ENCODE assay signal across 29 mouse cellular contexts in genomic region chr5:137751221-137751887, GRCm38 (mm10). TPM values are rescaled to one million over a fixed set of nuclear protein-coding genes. Genes with fewer than 3 reads are reported as not detected.
DNase-seq lines count a peak whose midpoint lies in the region; ATAC-seq and TF ChIP-seq lines count a peak whose summit lies in the region.
"Had no signal": no experiment of that assay in that cellular context is flagged by ENCODE, and none has a peak within 500 bp of the region (broad histone marks: within the 10 kb centered on the region; RNA-seq: fewer than 3 reads in every experiment).

No protein-coding gene starts in this region.

- no peak overlapping the region for H3K9ac ChIP-seq in heart, adult 2 months (ENCODE audit: low read depth, low read length)
- peak overlapping the region; percentile 48; the same call in 1 of the 2 replicates for H3K9ac ChIP-seq in heart, embryonic 14.5 days (ENCODE audit: low read length)
- H3K9ac ChIP-seq: forebrain, embryonic 13.5 days; hindbrain, embryonic 14.5 days; liver, embryonic 15.5 days; lung, embryonic 15.5 days; neural tube, embryonic 12.5 days had no signal

- peaks cover 18% of the 10 kb centered on the region; the same call in 1 of the 2 replicates for H3K36me3 ChIP-seq in heart, adult 2 months (ENCODE audit: control insufficient read depth, insufficient read depth, low read length)
- peaks cover 62% of the 10 kb centered on the region for H3K36me3 ChIP-seq in heart, embryonic 14.5 days (ENCODE audit: control insufficient read depth, insufficient read depth, low read length)
- peaks cover 62% of the 10 kb centered on the region for H3K36me3 ChIP-seq in limb, embryonic 10.5 days

- no peak for TF ChIP-seq EP300 in heart, adult 2 months (IDR thresholded peaks at IDR 0.05; ENCODE audit: insufficient read depth, low read depth, low read length)

- H3K4me3 ChIP-seq in gastrocnemius, adult 2 months: no peak overlapping the region
- H3K4me3 ChIP-seq in heart, adult 2 months: no peak overlapping the region
- no peak overlapping the region for H3K4me3 ChIP-seq in heart, embryonic 14.5 days (ENCODE audit: control insufficient read depth in 1 of 2, insufficient read depth in 1 of 2, low read depth in 1 of 2, low read length in 2 of 2)
- H3K4me3 ChIP-seq in limb, embryonic 10.5 days: no peak overlapping the region
- H3K4me3 ChIP-seq: forebrain, embryonic 13.5 days; liver, embryonic 15.5 days; lung, embryonic 15.5 days; neural tube, embryonic 12.5 days had no signal

- H3K27ac ChIP-seq in gastrocnemius, adult 2 months: peak overlapping the region; percentile 76
- H3K27ac ChIP-seq in heart, adult 2 months: peak overlapping the region; percentile 88
- H3K27ac ChIP-seq in heart, embryonic 14.5 days (replicated peaks in 1 of 2; ENCODE audit: control insufficient read depth in 1 of 2, insufficient read depth in 1 of 2, low read depth in 2 of 2, low read length in 2 of 2): peak overlapping the region; percentile 73 to 86
- H3K27ac ChIP-seq in limb, embryonic 10.5 days: no peak overlapping the region
- H3K27ac ChIP-seq: forebrain, embryonic 13.5 days; hindbrain, embryonic 14.5 days; liver, embryonic 15.5 days; lung, embryonic 15.5 days; neural tube, embryonic 12.5 days; stomach, postnatal 0 days had no signal

- ATAC-seq in heart, embryonic 14.5 days (ENCODE audit: insufficient number of reproducible peaks, insufficient read depth, low FRiP score, low read depth): no peak
- ATAC-seq: forebrain, embryonic 13.5 days; intestine, postnatal 0 days; midbrain, embryonic 16.5 days; Patski had no signal

- H3K9me3 ChIP-seq in heart, embryonic 14.5 days (ENCODE audit: control insufficient read depth, low read length): no peaks in the 10 kb centered on the region
- H3K9me3 ChIP-seq in limb, embryonic 10.5 days (replicated peaks): no peaks in the 10 kb centered on the region
- H3K9me3 ChIP-seq: forebrain, embryonic 13.5 days; liver, embryonic 15.5 days; lung, embryonic 15.5 days; neural tube, embryonic 12.5 days had no signal

- peaks cover 14% of the 10 kb centered on the region for H3K4me1 ChIP-seq in heart, adult 2 months (ENCODE audit: control insufficient read depth, insufficient read depth, low read length)
- H3K4me1 ChIP-seq in heart, embryonic 14.5 days (ENCODE audit: control insufficient read depth in 2 of 2, insufficient read depth in 2 of 2, low read length in 2 of 2): peaks cover 35 to 67% of the 10 kb centered on the region in 2 experiments
- peaks cover 36% of the 10 kb centered on the region for H3K4me1 ChIP-seq in limb, embryonic 10.5 days

- no peak for DNase-seq in gastrocnemius, adult 2 months
- DNase-seq in gastrocnemius, postnatal 10 days: no peak
- DNase-seq in heart, adult 2 months: peak; percentile 32 to 41
- peak; percentile 44 for DNase-seq in heart, postnatal 4 days
- no peak for DNase-seq in layer of hippocampus, adult 9-10 months (ENCODE audit: low spot score)
- DNase-seq in limb, embryonic 10.5 days (ENCODE audit: low spot score): no peak
- no peak for DNase-seq in adipocyte (ENCODE audit: low spot score)
- DNase-seq: adrenal gland, adult 2 months; cerebellum, adult 2 months; cerebellum, postnatal 25 days; kidney, adult 9 months; kidney, postnatal 10 days; layer of hippocampus, adult 9-11 months; liver; lung, postnatal 36 days; right cerebral cortex, postnatal 4 days; thymus, adult 18-20 months; thymus, postnatal 25 days had no signal

- peak; percentile 30; the same call in 1 of the 2 replicates for TF ChIP-seq POLR2A in heart, adult 2 months (IDR thresholded peaks at IDR 0.05; ENCODE audit: insufficient read depth, low read depth, low read length)

- TF ChIP-seq CTCF in gastrocnemius, adult 2 months (IDR thresholded peaks at IDR 0.05): no peak
- TF ChIP-seq CTCF in heart, adult 2 months (IDR thresholded peaks at IDR 0.05): no peak

- WGBS in heart, adult 2 months: 64% methylated on average over 13 of the region's 13 CpGs
- WGBS in heart, embryonic 14.5 days: 70% methylated on average over 13 of the region's 13 CpGs
- 93% methylated on average over 13 of the region's 13 CpGs for WGBS in limb, embryonic 10.5 days

- intact Hi-C loops in gastrocnemius, adult 2 months (cut with DNase I): no loop called here
- intact Hi-C loops in heart, adult 2 months (cut with DNase I): no loop called here

- no peaks in the 10 kb centered on the region for H3K79me2 ChIP-seq in heart, adult 2 months (replicated peaks; ENCODE audit: control insufficient read depth, insufficient read depth, low read length)

- H3K4me2 ChIP-seq in heart, embryonic 14.5 days (ENCODE audit: low read length): peak overlapping the region; percentile 1; the same call in 1 of the 2 replicates
- H3K4me2 ChIP-seq: forebrain, embryonic 13.5 days; hindbrain, embryonic 14.5 days; liver, embryonic 15.5 days; lung, embryonic 15.5 days; midbrain, embryonic 11.5 days; neural tube, embryonic 12.5 days had no signal

- H3K27me3 ChIP-seq in heart, adult 2 months (ENCODE audit: control insufficient read depth, insufficient read depth, low read length): no peaks in the 10 kb centered on the region
- H3K27me3 ChIP-seq in heart, embryonic 14.5 days (ENCODE audit: control insufficient read depth, insufficient read depth, low read length): no peaks in the 10 kb centered on the region
- no peaks in the 10 kb centered on the region for H3K27me3 ChIP-seq in limb, embryonic 10.5 days (ENCODE audit: low read depth, poor library complexity, severe bottlenecking)
- H3K27me3 ChIP-seq: forebrain, embryonic 13.5 days; liver, embryonic 15.5 days; lung, embryonic 15.5 days; neural tube, embryonic 12.5 days; Patski had no signal

RNA-seq across cellular contexts. Expression of gene Tsc22d4, which starts 5.8 kb away (rescaled TPM):
- 10 to 100 TPM; 43.5 to 58.6 TPM for total RNA-seq in gastrocnemius, adult 2 months (2021)
- total RNA-seq in gastrocnemius, postnatal 10 days (2021): 100 to 1,000 TPM; 189 to 203 TPM
- 100 to 1,000 TPM; 254 to 258 TPM for total RNA-seq in heart, adult 2 months (2021)
- polyA plus RNA-seq in heart, adult 2 months (2012; rRNA removed): 223 and 251 TPM in 2 replicates
- polyA plus RNA-seq in heart, embryonic 14.5 days (2014; fragmentation: Nextera tagmentation; extraction: Ambion mirVana): 144 and 147 TPM in 2 replicates
- 100 to 1,000 TPM; 230 to 231 TPM for total RNA-seq in heart, postnatal 4 days (2021)
- 78.1 and 99.5 TPM in 2 replicates for polyA plus RNA-seq in limb, embryonic 10.5 days (2016; fragmentation: Nextera tagmentation; extraction: Ambion mirVana)

RNA-seq across cellular contexts. Expression of gene Nyap1, which starts 9.9 kb away (rescaled TPM):
- under 1 TPM; 0.05 to 0.45 TPM for total RNA-seq in gastrocnemius, adult 2 months (2021)
- total RNA-seq in gastrocnemius, postnatal 10 days (2021): under 1 TPM; 0.45 to 0.75 TPM
- total RNA-seq in heart, adult 2 months (2021): 1 to 10 TPM in 1 of 2 experiments, under 1 TPM in 1; 0.94 to 1.2 TPM
- polyA plus RNA-seq in heart, adult 2 months (2012; rRNA removed): 1.6 and 1.7 TPM in 2 replicates
- 0.57 and 1.00 TPM in 2 replicates for polyA plus RNA-seq in heart, embryonic 14.5 days (2014; fragmentation: Nextera tagmentation; extraction: Ambion mirVana)
- total RNA-seq in heart, postnatal 4 days (2021): 1 to 10 TPM; 3.1 to 3.3 TPM
- 1.1 and 2.5 TPM in 2 replicates for polyA plus RNA-seq in limb, embryonic 10.5 days (2016; fragmentation: Nextera tagmentation; extraction: Ambion mirVana)

RNA-seq across cellular contexts. Expression of gene Ppp1r35, which starts 27.3 kb away (rescaled TPM):
- total RNA-seq in gastrocnemius, adult 2 months (2021): 1 to 10 TPM; 5.4 to 6.9 TPM
- 10 to 100 TPM in 1 of 2 experiments, 1 to 10 TPM in 1; 9.8 to 13.5 TPM for total RNA-seq in gastrocnemius, postnatal 10 days (2021)
- 10 to 100 TPM in 1 of 2 experiments, 1 to 10 TPM in 1; 7.4 to 10.8 TPM for total RNA-seq in heart, adult 2 months (2021)
- 6.8 and 12.0 TPM in 2 replicates for polyA plus RNA-seq in heart, adult 2 months (2012; rRNA removed)
- 29.8 and 36.7 TPM in 2 replicates for polyA plus RNA-seq in heart, embryonic 14.5 days (2014; fragmentation: Nextera tagmentation; extraction: Ambion mirVana)
- 10 to 100 TPM; 16.5 to 17.1 TPM for total RNA-seq in heart, postnatal 4 days (2021)
- 47.0 and 49.5 TPM in 2 replicates for polyA plus RNA-seq in limb, embryonic 10.5 days (2016; fragmentation: Nextera tagmentation; extraction: Ambion mirVana)

RNA-seq across cellular contexts. Expression of gene Mepce, which starts 36.1 kb away (rescaled TPM):
- total RNA-seq in gastrocnemius, adult 2 months (2021): 10 to 100 TPM; 22.4 to 26.2 TPM
- total RNA-seq in gastrocnemius, postnatal 10 days (2021): 10 to 100 TPM; 22.4 to 22.8 TPM
- total RNA-seq in heart, adult 2 months (2021): 10 to 100 TPM; 21.3 to 26.0 TPM
- 24.1 and 31.5 TPM in 2 replicates for polyA plus RNA-seq in heart, adult 2 months (2012; rRNA removed)
- polyA plus RNA-seq in heart, embryonic 14.5 days (2014; fragmentation: Nextera tagmentation; extraction: Ambion mirVana): 7.9 and 9.2 TPM in 2 replicates
- total RNA-seq in heart, postnatal 4 days (2021): 10 to 100 TPM; 29.0 to 40.3 TPM
- polyA plus RNA-seq in limb, embryonic 10.5 days (2016; fragmentation: Nextera tagmentation; extraction: Ambion mirVana): 11.3 and 11.8 TPM in 2 replicates

RNA-seq across cellular contexts. Expression of gene Zcwpw1, which starts 36.2 kb away (rescaled TPM):
- under 1 TPM; 0.20 to 0.39 TPM for total RNA-seq in gastrocnemius, adult 2 months (2021)
- total RNA-seq in gastrocnemius, postnatal 10 days (2021): 1 to 10 TPM; 2.0 to 3.1 TPM
- under 1 TPM; 0.44 to 0.52 TPM for total RNA-seq in heart, adult 2 months (2021)
- 0.39 and 0.50 TPM in 2 replicates for polyA plus RNA-seq in heart, adult 2 months (2012; rRNA removed)
- 7.3 and 7.6 TPM in 2 replicates for polyA plus RNA-seq in heart, embryonic 14.5 days (2014; fragmentation: Nextera tagmentation; extraction: Ambion mirVana)
- total RNA-seq in heart, postnatal 4 days (2021): 1 to 10 TPM; 2.4 to 3.2 TPM
- 8.4 and 15.8 TPM in 2 replicates for polyA plus RNA-seq in limb, embryonic 10.5 days (2016; fragmentation: Nextera tagmentation; extraction: Ambion mirVana)

Comparison
In these comparisons a context has a peak if more than half of its experiments do, and no peak if none do; other contexts are left out.
1. DNase-seq: peak in heart, adult 2 months (2 of 2) and heart, postnatal 4 days (single experiment); none in gastrocnemius, adult 2 months (single experiment), gastrocnemius, postnatal 10 days (single experiment), layer of hippocampus, adult 9-10 months (single experiment), limb, embryonic 10.5 days (single experiment) and adipocyte (single experiment).